Mouse (Mus musculus) liver, postnatal 0 days (tissue): ENCODE data around the gene Cdk14.

ENCODE experiments used
- CTCF ChIP-seq: sonication (generic); IDR thresholded peaks from 2 replicates; pipeline ENCODE4 v1.5.1; 2016; ENCODE audit warnings: antibody characterized with exemption, low read depth
- EP300 ChIP-seq: IDR thresholded peaks from 2 replicates; pipeline ENCODE4 v1.6.1; 2016; ENCODE audit warnings: antibody characterized with exemption, low read depth, mild to moderate bottlenecking

GRCm38 (mm10) chr5:5414835-5415234 lies 5.3 kb downstream of the Cdk14 start:
- TF ChIP-seq EP300, result no peak
- TF ChIP-seq CTCF, result no peak
